Comparison of ENCODE assay signal across 9 mouse cellular contexts in the genomic region with DNA sequence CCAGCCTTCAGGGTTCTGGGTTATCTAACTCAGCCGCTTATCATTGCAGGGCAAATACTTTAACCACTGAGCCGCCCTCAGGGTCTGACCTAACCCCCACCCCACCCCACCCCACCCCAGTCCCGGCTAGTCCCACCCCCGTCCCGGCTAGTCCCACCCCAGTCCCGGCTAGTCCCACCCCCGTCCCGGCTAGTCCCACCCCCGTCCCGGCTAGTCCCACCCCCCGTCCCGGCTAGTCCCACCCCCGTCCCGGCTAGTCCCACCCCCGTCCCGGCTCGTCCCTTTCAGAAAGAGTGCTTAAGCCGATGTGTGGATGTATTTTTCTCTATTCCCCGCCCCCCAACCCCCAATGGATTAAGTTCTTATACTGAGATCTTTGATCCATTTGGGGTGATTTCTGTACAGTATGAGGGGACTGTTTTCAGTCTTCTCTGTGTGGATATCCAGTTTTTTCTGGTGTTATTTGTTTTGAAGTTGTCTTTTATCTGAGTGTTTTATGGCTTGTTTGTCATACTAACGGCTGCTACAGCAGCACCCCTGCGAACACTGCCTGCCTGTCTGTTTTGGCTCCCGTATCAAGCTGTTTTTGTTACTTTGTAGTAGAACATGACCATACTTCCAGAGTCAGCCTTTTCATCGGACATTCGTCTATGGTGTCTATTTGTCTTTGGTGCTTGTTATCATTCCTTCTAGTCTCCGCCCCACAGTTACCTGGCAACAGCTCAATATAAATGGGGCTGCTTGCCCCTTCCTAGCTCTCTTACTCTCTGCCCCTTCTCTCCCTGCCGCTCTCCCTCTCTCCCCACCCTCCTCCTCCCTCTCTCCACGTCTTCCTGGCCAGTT. TPM values are rescaled to one million over a fixed set of nuclear protein-coding genes. Genes with fewer than 3 reads are reported as not detected.
DNase-seq lines count a peak whose midpoint lies in the region; ATAC-seq lines count a peak whose summit lies in the region.
"Had no signal": no experiment of that assay in that cellular context is flagged by ENCODE, and none has a peak within 500 bp of the region (broad histone marks: within the 10 kb centered on the region; RNA-seq: fewer than 3 reads in every experiment).

No protein-coding gene starts in this region.

- H3K4me1 ChIP-seq in forebrain, embryonic 15.5 days, result peaks cover 12% of the 10 kb centered on the region
- peaks cover 15% of the 10 kb centered on the region for H3K4me1 ChIP-seq in midbrain, embryonic 13.5 days (replicated peaks)

- H3K4me3 ChIP-seq in forebrain, embryonic 15.5 days, result peak overlapping the region; percentile 29
- H3K4me3 ChIP-seq in midbrain, embryonic 13.5 days (replicated peaks), result peak overlapping the region; percentile 25

- peak; percentile 94 for DNase-seq in heart, adult 11 months
- DNase-seq in heart, adult 9 months (ENCODE audit: low spot score in 2 of 2), result no peak
- DNase-seq in kidney, postnatal 25 days, result peak; percentile 48 to 64
- DNase-seq in urinary bladder, adult 2 months (ENCODE audit: low spot score), result no peak
- DNase-seq in cerebellum, adult 9-11 months, result no peak

- 3% methylated on average over 22 of the region's 27 CpGs for WGBS in forebrain, embryonic 15.5 days
- WGBS in midbrain, embryonic 13.5 days, result 4% methylated on average over 27 of the region's 27 CpGs

- H3K4me2 ChIP-seq in forebrain, embryonic 15.5 days (replicated peaks), result peak overlapping the region; percentile 43
- peak overlapping the region; percentile 48 for H3K4me2 ChIP-seq in midbrain, embryonic 13.5 days (replicated peaks)

- H3K9ac ChIP-seq in forebrain, embryonic 15.5 days (replicated peaks), result no peak overlapping the region
- H3K9ac ChIP-seq in midbrain, embryonic 13.5 days (replicated peaks), result peak overlapping the region; percentile 23; the same call in 1 of the 2 replicates

- 0 out of 2 replicates have a peak overlapping the region, but pooled peaks have one; percentile 4 for H3K27ac ChIP-seq in forebrain, embryonic 15.5 days (replicated peaks)
- no peak overlapping the region for H3K27ac ChIP-seq in midbrain, embryonic 13.5 days

- H3K27me3 ChIP-seq in forebrain, embryonic 15.5 days, result no peaks in the 10 kb centered on the region
- H3K27me3 ChIP-seq in midbrain, embryonic 13.5 days, result peaks cover 8% of the 10 kb centered on the region; the same call in 1 of the 2 replicates
- H3K27me3 ChIP-seq: Patski had no signal

- peak; percentile 3 for ATAC-seq in activated CD4-positive, CD25-positive, alpha-beta regulatory T cell, adult 4 months
- no peak for ATAC-seq in forebrain, embryonic 15.5 days (replicated peaks)
- ATAC-seq in midbrain, embryonic 13.5 days, result peak; percentile 65
- ATAC-seq: Patski had no signal

- no peaks in the 10 kb centered on the region for H3K36me3 ChIP-seq in forebrain, embryonic 15.5 days
- H3K36me3 ChIP-seq in midbrain, embryonic 13.5 days, result no peaks in the 10 kb centered on the region

- H3K9me3 ChIP-seq in forebrain, embryonic 15.5 days, result no peaks in the 10 kb centered on the region
- no peaks in the 10 kb centered on the region for H3K9me3 ChIP-seq in midbrain, embryonic 13.5 days

RNA-seq across cellular contexts. Expression of a gene that starts 14.2 kb away (rescaled TPM):
- polyA plus RNA-seq in activated CD4-positive, CD25-positive, alpha-beta regulatory T cell, adult 4 months (2017; shearing (Covaris generic)), result 10 to 100 TPM in 1 of 2 experiments, 1 to 10 TPM in 1; 8.6 to 10.2 TPM
- polyA plus RNA-seq in forebrain, embryonic 15.5 days (2015; fragmentation: Nextera tagmentation; extraction: Ambion mirVana), result 20.7 and 22.8 TPM in 2 replicates
- 23.3 and 23.4 TPM in 2 replicates for polyA plus RNA-seq in midbrain, embryonic 13.5 days (2015; fragmentation: Nextera tagmentation; extraction: Ambion mirVana)
- 5.5 and 5.6 TPM in 2 replicates for polyA plus RNA-seq in urinary bladder, adult 2 months (2012; rRNA removed)

RNA-seq across cellular contexts. Expression of a gene that starts 18.2 kb away (rescaled TPM):
- 10 to 100 TPM; 52.5 to 78.9 TPM for polyA plus RNA-seq in activated CD4-positive, CD25-positive, alpha-beta regulatory T cell, adult 4 months (2017; shearing (Covaris generic))
- 0.13 and 0.27 TPM in 2 replicates for polyA plus RNA-seq in forebrain, embryonic 15.5 days (2015; fragmentation: Nextera tagmentation; extraction: Ambion mirVana)
- not detected in 2 replicates for polyA plus RNA-seq in midbrain, embryonic 13.5 days (2015; fragmentation: Nextera tagmentation; extraction: Ambion mirVana)
- 14.7 and 20.5 TPM in 2 replicates for polyA plus RNA-seq in urinary bladder, adult 2 months (2012; rRNA removed)

RNA-seq across cellular contexts. Expression of a gene that starts 59.6 kb away (rescaled TPM):
- polyA plus RNA-seq in activated CD4-positive, CD25-positive, alpha-beta regulatory T cell, adult 4 months (2017; shearing (Covaris generic)), result 10 to 100 TPM in 1 of 2 experiments, 1 to 10 TPM in 1; 6.7 to 10.3 TPM
- 0.43 and 0.97 TPM in 2 replicates for polyA plus RNA-seq in forebrain, embryonic 15.5 days (2015; fragmentation: Nextera tagmentation; extraction: Ambion mirVana)
- polyA plus RNA-seq in midbrain, embryonic 13.5 days (2015; fragmentation: Nextera tagmentation; extraction: Ambion mirVana), result 0.34 and 1.1 TPM in 2 replicates
- 97.3 and 135 TPM in 2 replicates for polyA plus RNA-seq in urinary bladder, adult 2 months (2012; rRNA removed)

Comparison
In these comparisons a context has a peak if more than half of its experiments do, and no peak if none do; other contexts are left out.
1. DNase-seq: peak in heart, adult 11 months (single experiment) and kidney, postnatal 25 days (2 of 2); none in heart, adult 9 months (0 of 2), urinary bladder, adult 2 months (single experiment) and cerebellum, adult 9-11 months (single experiment).
2. RNA of a gene that starts 18.2 kb away (polyA plus RNA-seq): 52.5 to 78.9 TPM in activated CD4-positive, CD25-positive, alpha-beta regulatory T cell, adult 4 months and 14.7 to 20.5 TPM in urinary bladder, adult 2 months; 0.13 to 0.27 TPM in forebrain, embryonic 15.5 days and not detected in midbrain, embryonic 13.5 days; every median in the first group is over 10 times any median in the second.